Mouse (Mus musculus) v-Abl transformed pro-B cells (cell line): ENCODE measurements around the gene Rrbp1.

Source experiments
- in situ Hi-C, 2 experiments: fragments of 400-800 bp; cut with MboI; formaldehyde crosslinking; loops; one replicate each; pipeline ENCODE4 v1.15.1; 2025; ENCODE audit not compliant: unreplicated experiment in 2 of 2

The Rrbp1 gene

DNA sequence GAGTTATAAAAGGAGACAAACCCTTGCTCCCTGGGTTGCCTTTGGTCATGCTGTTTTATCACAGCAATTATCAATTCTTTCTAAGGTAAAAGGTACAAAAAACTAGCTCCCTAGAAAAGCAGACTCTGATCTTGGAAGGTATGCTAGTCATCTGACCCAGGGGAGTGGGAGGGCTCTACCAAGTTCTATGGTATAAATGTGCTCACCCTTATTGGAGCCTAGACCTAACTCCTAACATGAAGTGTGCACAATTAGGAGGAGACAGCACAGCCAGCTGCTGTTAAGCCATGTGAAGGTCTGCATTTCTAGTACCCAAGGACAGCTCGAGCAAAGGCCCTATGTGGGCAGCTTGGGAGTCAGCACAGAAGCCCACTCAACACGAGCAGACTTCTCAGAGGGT, 39.2 kb downstream of the Rrbp1 start:
- in situ Hi-C loops, result loop anchor here (25.0 kb wide), 1 partner anchor 860 kb away; no protein-coding TSS in a partner anchor

DNA sequence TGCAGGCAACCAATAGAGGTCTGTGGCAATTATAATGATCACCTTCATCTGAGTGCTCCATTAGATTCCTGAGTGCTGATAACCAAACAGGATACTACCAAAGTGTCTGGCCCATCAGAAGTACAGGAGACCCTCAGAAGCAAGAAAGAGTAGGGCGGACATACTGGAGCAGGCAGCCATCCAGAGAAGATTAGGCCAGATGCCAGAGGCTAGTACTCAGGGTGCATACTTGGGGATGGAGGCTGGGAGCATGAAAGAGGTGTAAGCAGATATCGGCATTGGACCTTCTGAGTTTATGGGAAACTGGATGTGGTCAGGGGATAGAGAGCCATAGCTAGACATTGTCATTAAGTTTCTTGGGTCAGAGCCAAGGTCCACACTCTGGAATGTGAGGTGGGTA, 40.2 kb downstream of the Rrbp1 start:
- in situ Hi-C loops, result loop anchor here (25.0 kb wide), 1 partner anchor 859 kb away; no protein-coding TSS in a partner anchor

DNA sequence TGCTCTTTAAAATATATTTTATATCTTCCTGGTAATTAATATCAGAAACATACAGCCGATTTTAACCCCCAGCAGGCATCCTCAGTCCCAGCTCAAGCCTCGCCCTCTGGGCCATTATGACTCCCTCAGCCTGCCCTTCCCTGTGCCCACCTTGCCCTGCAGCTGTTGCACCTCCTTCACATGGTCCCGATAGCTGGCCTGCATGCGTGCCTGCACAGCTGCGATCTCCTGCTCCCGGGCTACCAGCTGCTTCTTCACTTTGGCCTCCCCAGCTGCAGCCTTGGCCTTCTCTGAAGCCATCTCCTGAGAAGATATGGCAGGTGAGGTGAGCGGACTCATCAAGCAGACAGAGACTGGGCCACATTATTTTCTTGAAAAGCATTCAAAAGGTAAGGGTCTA, 41.8 kb downstream of the Rrbp1 start:
- in situ Hi-C loops, result loop anchor here (25.0 kb wide), 1 partner anchor 857 kb away; no protein-coding TSS in a partner anchor

DNA sequence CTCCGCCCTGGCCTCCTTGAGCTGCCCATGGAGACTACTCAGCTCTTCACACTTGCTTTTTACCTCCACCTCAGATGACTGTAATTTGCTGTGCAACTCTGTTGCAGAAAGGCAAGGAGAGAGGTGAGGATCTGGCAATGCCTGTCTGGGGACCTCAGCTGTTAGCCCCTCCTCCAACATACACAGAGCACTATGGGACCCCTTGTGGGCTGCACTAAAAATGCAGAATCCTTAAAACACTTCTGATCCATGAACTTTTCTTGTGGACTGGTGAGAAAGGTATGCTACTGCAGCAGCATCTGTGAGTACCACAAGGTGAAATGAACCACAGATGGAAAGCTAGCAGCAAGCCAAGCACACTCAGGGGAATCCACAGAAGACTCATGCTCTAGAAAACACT, 47.7 kb downstream of the Rrbp1 start:
- in situ Hi-C loops, result loop anchor here (25.0 kb wide), 1 partner anchor 851 kb away; no protein-coding TSS in a partner anchor

DNA sequence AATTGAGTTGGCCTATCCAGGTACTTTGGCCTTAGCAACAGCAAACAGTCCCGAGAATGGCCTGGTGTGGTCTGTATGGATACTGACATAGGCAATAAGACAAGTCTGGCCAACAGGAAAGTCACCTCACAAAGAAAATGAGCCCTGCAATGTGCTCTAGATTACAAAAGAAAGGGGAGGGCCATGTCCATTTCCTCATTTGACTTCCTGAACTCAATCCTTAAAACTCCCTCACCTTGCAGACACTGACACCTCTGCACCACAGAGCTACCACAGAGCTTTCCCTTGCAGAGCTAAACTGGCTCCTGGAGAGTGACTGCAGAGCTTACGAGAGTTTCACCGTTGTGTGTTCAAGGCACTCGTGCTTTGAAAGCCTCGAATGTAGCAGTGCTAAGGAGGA, 48.9 kb downstream of the Rrbp1 start:
- in situ Hi-C loops, result loop anchor here (25.0 kb wide), 1 partner anchor 850 kb away; no protein-coding TSS in a partner anchor

DNA sequence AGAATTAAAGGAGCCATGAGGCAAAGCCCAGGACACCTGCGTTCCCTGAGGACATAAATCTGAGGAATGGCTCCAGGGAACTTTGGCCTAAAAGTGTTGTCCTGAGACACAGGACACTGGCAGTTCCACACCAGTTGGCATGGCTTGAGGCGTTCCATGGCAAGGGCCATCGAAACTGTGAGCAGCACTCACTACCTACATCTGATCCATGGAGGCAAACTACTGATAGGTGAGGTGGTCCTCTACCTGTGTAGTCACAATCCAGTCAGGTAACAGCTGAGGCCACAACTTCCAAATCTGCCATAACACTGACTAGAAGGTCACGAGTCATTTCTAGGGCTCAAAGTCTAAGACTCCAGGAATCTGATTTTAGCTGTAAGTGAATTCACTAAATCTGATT, 55.3 kb downstream of the Rrbp1 start:
- in situ Hi-C loops, result loop anchor here (25.0 kb wide), 1 partner anchor 843 kb away; no protein-coding TSS in a partner anchor

DNA sequence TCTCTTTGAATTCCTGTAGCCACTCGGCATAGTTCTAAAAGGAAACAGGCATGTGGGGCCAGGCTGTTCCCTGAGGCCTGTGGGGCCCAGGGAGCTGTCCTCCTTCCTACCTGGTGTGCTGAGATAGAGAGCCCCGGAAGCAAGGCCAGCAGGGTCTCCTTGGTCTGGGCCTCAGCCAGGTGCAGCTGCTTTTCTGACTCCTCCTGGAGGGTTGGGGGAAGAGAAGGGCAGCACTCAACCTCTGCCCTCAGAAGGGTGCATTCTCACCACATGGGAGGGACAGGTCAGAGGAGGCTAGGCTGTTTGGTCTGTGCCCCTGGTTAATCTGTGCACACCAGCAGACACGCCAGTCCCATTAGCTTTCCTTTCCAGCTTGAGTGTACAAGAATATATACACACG, 56.1 kb downstream of the Rrbp1 start:
- in situ Hi-C loops, result loop anchor here (25.0 kb wide), 1 partner anchor 843 kb away; no protein-coding TSS in a partner anchor

DNA sequence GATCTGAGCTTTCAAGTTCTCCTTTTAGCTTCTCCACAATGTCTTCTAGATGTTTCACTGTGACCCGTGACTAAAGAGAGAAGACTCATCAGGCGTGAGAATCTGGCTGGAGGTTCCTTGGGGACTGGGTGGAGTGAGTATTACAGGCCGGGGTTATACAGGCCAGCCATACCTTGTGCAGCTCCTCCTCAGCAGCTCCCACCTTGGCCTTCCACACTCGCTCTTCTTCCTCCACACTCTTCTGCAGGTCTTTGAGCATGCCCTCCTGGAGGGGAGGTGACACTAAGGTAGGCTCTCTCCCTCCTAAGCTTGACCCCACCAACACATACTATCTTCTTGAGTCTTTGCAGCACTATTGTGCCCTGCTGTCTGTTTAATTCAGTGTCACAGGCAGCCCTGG, 57.1 kb downstream of the Rrbp1 start:
- in situ Hi-C loops, result loop anchor here (25.0 kb wide), 1 partner anchor 842 kb away; no protein-coding TSS in a partner anchor

DNA sequence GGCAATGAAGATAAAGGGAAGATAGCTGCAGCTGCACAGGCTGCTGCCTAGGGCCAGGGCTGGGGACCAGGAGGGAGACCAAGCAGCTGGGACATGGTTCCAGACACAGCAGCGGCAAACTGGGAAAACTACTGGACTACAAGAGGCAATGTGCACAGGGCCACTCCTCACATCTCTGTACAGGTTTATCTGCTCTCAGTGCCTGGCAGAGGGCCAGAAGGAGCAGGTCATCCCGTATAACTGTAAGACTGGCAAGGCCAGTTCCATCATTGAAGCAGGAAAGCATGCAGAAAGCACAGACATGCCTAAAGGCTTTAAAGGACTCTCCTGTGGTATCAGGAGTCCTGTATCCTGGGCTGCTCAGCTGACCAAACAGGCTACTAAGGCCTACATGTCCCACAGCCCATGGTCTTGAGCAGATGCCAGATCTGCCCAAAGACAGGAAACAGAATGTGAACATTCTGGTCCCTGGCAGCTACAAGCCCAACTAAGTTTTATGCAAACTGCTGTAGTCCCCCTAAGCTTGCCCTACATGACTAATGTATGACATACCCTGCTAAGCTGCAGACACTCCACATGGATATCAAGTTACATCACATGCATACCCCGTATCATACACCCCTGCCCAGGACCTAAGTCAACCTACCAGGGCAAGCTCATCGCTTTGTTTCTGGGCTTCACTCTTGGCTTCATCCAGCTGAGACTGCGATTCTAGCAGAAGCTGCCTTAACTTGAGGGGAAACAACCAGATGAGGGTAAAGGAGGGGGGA, 59.3 kb downstream of the Rrbp1 start:
- in situ Hi-C loops, result loop anchor here (25.0 kb wide), 1 partner anchor 839 kb away; no protein-coding TSS in a partner anchor

DNA sequence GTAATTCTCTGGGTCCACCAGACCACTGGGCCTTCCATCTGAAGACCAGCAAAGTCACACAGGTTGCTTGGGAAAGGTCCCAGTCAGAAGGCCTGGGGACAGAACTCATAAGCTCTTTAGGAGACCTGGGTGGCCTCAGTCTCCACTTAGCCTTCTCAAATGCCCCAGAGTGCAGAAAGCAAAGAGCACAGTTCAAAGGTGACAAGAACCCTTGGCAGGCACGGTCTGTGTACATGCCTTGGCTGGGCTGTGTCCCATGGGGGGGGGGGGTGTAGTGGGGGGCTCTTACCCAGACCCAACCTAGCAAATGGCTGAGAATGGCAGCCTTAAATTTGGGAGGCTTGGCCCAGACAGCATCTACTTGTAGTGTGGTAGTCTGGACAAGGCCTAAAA, 60.0 kb downstream of the Rrbp1 start:
- in situ Hi-C loops, result loop anchor here (25.0 kb wide), 1 partner anchor 839 kb away; no protein-coding TSS in a partner anchor

DNA sequence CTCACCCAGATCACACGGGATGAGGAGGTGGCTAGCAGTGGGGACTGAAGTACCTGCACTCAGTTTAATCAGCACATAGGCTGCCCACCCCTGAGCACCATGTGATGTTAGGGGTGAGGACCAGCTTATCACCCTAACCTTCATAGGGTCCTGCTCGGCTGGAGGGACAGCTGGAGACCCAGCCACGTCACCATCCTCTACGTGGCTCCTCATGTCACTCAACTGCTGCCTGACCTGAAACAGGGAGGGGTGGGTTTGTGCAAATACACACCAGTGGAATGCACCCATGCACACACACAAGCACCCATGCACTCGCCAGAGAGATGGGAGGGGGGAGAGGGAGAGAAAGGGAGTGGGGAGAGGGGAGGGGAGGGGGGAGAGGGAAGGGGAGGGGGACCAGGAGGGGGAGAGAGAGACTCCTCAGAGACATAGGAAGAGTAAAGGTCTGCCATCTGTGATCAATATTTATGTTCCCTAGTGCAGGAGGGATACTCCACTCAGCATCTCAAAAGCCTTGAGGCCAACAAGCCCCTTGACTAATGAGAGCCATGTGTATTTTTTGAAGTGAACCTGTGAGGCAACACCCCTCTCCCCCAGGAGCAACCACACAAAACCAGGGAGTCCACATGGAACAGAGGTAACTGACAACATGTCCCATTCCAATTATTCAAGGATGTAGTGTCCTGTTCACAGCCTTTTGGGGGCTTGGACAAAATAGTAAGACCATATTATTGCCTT, 60.6 kb downstream of the Rrbp1 start:
- in situ Hi-C loops, result loop anchor here (25.0 kb wide), 1 partner anchor 838 kb away; no protein-coding TSS in a partner anchor

DNA sequence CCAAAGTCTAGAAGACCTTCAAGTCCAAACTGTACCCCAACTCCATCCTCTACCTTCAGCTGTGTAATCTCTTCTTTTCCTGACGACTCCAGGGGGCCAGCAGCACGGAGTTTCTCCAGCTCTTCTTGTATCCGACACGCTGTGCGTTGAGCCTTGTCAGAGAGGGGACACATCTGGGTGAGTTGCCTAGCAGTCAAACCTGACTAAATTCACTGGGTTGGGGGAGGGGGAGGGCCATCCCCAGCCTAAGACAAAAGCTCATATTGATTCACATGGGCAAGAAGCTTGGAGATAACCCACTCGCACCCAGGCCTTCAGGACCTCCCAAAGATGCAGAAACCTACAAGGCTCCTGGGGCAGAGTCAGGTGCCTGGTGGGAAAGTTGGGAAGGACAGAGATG, 61.8 kb downstream of the Rrbp1 start:
- in situ Hi-C loops, result no loop called here

DNA sequence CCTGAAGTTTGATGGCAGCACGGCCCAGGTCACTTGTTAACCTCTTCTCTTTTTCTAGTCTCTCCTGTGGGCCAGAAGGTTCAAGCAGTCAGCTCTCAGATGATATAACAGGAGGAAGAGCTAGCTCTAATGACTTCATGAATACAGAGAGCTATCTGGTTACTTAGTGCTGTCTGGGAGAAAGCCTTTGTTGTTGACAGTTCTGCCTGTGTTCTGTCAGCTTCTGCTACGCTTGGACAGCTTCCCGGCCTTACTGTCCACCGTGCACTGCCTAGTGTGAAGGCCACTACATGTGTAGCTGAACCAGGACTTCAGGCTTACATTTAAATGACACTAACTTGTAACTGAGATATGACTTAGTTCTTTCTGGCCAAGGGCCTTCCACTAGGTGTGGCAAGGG, 62.6 kb downstream of the Rrbp1 start:
- in situ Hi-C loops, result no loop called here

DNA sequence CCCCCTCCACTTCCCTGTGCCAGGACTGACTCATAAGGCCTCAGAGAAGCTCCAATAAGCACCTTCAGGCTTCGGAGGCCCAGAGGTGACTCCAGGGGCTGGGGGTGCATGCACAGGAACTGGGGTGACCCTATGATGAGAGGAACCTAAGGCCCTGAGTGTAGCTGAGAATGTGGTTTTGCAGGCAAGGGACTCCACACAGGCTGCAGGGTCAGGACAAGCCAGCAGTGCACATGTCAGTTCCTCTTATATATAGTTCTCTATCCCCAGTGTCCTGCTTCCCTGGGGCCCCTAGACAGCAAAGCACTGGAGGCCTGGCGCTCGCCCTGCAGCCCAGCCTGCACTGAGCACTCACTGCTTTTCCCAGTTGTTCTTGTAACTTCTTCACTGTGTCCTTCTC, 63.1 kb downstream of the Rrbp1 start:
- in situ Hi-C loops, result no loop called here

DNA sequence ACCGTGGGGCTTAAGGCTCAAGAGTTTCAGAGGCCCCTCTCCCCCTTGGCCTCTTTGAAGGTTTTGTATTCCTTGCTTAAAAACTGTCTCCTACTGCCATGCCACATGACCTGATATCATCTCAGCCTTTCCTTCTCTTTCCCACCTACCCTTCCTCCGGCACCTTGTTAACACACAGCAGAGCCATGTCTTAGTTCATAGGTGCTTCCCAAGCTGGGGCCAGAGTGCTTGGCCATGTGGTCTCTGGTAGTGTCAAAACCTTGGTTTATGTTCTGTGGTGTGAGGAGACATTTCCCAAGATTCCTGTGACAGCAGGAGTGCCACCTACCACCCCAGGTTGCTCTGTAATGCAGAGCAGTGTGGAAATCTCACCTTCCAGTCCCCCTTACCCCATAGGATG, 64.7 kb downstream of the Rrbp1 start:
- in situ Hi-C loops, result no loop called here

DNA sequence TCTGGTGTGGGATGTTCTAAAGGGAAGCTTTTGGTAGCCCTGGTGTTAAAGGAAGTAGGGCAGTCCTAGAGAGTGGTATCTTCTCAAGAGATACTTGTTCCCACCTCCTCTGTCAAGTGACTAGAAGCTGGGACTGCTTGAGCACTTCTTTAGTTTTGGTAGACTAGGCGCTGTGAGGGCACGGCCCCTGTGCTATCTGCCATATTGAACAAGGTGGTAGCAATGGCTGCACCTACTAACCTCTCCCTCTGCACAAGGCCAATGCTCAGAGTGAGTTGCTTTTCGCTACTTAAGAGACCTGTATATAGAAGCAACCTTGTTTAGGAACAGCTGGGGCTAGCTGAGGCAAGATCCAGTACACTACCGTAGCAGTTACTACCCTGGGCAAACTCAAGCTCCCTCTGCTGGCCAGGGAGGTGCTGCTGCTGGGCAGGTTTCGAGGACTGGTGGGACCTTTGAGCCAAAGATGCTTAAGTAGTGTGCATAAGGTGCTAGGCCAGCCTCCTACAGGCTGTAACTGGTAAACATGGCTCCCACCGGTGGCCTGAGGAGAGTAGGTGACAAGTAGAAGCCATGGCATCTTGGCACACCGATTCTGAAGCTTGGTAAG, 65.5 kb downstream of the Rrbp1 start:
- in situ Hi-C loops, result no loop called here

DNA sequence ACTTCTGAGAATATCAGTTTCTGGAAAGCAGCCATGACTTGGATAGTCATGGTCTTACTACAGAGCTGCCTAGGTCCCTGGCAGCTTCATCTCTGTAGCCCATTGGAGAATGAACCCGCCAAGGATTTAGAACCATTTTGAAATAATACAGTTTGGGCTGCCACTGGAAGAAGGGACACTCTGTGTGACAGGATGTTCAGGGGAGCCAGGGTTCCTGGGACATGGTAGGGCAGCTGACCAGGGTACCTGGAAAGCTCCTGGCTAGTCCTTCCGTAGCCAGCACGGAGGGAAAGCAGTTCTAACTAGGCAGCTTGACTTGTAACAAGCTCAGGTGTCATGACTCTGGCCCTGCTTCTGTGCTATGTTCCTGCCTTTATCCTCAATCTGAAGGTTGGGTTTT, 66.3 kb downstream of the Rrbp1 start:
- in situ Hi-C loops, result no loop called here

DNA sequence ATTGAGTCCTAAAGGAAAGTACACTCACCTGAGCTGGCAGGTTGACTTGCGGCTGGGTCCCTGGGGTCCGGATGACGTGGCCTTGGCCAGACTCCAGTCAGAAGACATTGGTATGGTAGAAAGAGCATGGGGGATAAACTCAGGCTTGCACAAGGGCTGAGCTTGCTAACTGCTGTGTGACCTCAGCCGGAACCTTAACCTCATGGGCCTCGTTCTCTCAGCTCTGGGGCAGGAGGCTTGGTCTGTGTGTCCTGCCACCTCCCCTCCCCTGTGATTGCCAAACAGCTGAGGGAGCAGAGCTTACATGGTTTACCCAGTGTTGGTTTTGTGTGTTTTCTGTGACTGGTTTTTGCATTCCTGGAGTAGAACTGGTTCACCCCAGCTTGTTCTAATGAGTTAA, 70.7 kb downstream of the Rrbp1 start:
- in situ Hi-C loops, result no loop called here

DNA sequence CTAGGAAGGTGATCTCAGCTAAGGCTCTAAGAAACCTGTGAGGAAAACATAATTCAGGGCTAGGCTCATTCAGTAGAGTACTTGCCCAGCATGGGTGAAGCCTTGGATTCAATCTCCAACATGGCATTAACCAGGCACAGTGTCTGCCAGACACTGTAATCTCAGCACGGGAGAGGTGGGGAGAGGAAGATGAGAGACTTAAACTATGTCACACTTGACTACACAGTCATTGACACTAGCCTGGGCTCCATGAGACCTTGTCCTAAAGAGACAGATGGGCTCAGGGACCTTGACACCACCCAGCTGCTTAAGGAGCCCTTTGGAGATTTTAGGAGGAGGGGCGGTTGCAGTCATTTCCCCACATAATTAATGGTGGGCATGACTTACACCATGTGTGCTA, 73.2 kb downstream of the Rrbp1 start:
- in situ Hi-C loops, result no loop called here

DNA sequence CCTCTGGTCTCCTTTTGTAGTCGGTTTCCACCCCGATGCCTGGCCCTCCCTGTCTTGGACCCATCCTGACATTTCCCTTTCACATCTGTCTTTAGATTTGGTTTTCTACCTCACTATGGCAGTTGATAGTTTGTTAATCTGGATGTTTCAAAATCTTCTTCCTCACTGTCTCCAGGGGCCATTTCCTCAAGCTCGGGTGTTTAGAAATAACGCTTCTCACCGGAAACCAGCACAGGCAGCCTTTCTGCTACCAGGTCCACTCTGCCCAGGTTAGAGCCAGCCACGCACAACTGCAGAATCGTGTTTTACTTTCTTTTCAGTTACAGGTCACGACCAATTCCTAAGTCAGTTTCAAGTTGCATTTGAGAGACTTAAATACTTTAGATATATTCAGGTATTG, 76.6 kb downstream of the Rrbp1 start:
- in situ Hi-C loops, result no loop called here

DNA sequence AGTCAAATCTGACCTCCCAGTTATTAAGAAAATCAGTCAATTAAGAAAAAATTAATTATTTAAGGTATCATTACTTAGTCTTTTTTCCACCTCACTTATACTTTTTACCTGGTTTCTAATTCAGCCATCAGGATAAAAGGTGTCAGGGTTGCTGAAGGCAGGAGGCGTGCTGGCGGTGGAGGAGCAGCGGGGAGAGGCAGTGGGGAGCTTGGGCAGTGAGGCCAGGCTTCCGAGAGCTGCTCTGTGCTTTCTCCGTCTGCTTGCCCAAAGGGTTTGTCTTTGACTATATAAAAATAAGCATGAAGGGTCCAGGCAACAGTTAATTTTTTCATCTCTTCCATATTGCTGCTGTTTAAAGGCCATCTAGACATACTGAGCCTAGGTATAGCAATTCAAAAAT, 77.5 kb downstream of the Rrbp1 start:
- in situ Hi-C loops, result no loop called here
